Mouse (Mus musculus): ENCODE measurements around the gene Plekhh3. TPM values are rescaled to one million over a fixed set of nuclear protein-coding genes. Genes with fewer than 3 reads are reported as not detected.

Plekhh3 gene
- polyA plus RNA-seq, 1 experiment, result 2.5 TPM

DNA sequence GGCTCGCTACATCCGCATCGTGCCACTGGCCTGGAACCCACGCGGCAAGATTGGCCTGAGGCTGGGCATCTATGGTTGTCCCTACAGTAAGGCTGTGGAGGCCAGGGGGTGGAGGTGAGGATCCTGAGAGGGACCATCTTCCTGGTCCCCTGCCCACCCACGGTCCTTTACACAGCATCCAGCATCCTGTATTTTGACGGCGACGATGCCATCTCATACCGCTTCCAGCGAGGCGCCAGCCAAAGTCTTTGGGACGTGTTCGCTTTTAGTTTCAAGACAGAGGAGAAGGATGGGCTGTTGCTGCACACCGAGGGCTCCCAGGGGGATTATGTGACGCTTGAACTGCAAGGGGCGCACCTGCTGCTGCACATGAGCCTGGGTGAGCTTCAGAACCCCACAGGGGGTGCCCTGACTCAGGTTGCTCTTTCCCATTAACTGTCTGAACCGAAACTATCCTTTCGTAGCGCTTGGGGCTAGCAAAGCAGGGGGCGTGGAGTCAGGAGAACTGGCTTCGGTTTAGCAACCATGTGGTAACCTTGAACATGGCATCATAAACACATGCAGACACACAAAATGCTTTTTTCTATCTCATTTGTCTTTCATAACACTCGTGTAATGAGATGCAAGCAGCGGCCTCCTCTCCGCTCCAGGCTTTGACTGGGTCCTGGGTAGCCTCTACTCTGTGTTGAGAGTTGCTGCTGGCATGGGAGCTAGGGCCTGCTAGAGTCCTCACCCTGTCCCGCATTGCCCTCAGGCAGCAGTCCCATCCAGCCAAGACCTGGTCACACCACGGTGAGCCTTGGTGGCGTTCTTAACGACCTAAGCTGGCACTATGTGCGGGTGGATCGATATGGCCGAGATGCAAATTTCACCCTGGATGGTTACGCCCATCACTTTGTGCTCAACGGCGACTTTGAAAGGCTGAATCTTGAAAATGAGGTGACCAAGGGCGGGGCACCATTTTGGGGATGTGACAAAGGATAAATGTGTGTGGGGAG is 7.2 kb upstream of the Plekhh3 start:
- H3K27ac ChIP-seq (ENCODE audit: insufficient read depth, low read length), result no peak overlapping the region
- TF ChIP-seq POLR2A (IDR thresholded peaks at IDR 0.05; ENCODE audit: insufficient read depth, low read length) (no peak), CTCF (IDR thresholded peaks at IDR 0.05; ENCODE audit: low read depth, low read length) (no peak), EP300 (IDR thresholded peaks at IDR 0.05; ENCODE audit: insufficient read depth, low read depth, low read length) (no peak)

DNA sequence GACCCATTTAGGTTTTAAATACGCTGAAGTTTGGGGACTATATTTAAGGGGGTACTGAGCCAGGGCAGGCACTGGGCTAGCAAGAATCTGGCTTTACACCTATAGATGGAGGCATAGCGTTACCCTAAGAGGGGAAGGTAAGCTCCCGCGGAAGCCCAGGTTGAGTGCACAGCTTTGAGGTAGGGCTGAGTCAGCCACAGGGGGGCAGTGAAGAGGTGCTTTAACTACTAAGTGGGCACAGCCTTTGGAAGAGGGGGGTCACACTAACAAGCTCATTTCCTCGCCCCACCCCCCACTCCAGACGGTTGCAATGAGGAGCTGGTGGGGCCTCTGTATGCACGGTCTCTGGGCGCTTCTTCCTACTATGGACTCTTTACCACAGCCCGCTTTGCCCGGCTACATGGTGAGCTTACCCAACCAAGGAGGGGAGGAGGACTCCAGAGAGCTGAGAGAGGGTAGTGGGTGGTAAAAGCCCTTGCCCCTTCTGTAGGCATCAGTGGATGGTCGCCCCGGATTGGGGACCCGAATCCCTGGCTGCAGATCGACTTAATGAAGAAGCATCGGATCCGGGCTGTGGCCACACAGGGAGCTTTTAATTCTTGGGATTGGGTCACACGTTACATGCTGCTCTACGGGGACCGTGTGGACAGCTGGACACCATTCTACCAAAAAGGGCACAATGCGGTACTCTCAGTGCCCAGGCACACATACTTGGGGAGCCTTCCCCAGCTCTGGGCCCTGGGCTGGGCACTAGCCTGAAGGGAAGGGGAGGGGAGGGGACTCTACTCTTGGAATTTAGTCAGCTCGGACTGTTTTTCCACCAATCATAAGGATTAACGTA is 6.0 kb upstream of the Plekhh3 start:
- H3K4me1 ChIP-seq (ENCODE audit: control insufficient read depth, insufficient read depth, low read length), result no peaks in the 10 kb centered on the region

More for the DNA sequence above, 7.2 kb upstream of the Plekhh3 start:
- no peaks in the 10 kb centered on the region for H3K36me3 ChIP-seq (ENCODE audit: control insufficient read depth, insufficient read depth, low read length, poor library complexity, severe bottlenecking)
- H3K9me3 ChIP-seq (replicated peaks; ENCODE audit: control insufficient read depth, insufficient read depth, low read length, poor library complexity, severe bottlenecking), result no peaks in the 10 kb centered on the region
- peaks cover 4% of the 10 kb centered on the region; the same call in 1 of the 2 replicates for H3K27me3 ChIP-seq (ENCODE audit: control insufficient read depth, insufficient read depth, low read length, poor library complexity, severe bottlenecking)
- H3K4me3 ChIP-seq (ENCODE audit: low read depth, low read length), result no peak overlapping the region
- H3K4me1 ChIP-seq (ENCODE audit: control insufficient read depth, insufficient read depth, low read length), result no peaks in the 10 kb centered on the region
- no peak overlapping the region for H3K9ac ChIP-seq (ENCODE audit: low read depth, poor library complexity, severe bottlenecking)

DNA sequence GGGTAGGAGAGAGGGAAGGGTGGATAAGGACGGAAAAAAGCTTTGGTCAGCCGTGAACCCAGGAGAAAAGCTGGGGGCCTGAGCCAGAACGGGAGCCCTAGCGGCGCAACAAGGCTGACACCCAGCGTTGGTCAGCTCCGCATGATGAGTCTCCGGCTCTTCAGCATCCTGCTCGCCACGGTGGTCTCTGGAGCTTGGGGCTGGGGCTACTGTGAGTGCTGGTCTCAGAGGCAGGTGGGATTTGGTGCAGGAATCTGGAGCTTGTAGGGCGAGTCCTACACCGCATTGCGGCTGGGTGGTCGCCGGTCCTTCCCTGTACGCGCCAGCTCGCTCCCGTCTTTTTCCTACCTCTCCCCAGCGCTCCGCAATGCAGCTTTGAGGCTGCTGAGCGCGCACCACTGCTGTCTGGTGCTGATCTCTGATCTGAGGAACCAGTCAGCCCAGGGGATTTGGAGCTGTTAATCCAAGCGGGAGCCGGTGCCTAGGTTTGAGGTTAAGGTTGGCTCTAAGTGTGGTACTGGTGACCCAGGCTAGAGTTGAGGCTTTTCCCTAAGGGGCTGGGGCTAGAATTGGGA is 5.1 kb upstream of the Plekhh3 start:
- Histone ChIP-seq H3K36me3 (ENCODE audit: control insufficient read depth, insufficient read depth, low read length, poor library complexity, severe bottlenecking) (no peaks in the 10 kb centered on the region), H3K27me3 (ENCODE audit: control insufficient read depth, insufficient read depth, low read length, poor library complexity, severe bottlenecking) (peaks cover 4% of the 10 kb centered on the region; the same call in 1 of the 2 replicates), H3K4me1 (ENCODE audit: control insufficient read depth, insufficient read depth, low read length) (no peaks in the 10 kb centered on the region), H3K4me3 (ENCODE audit: low read depth, low read length) (peak overlapping the region; percentile 52), H3K9ac (ENCODE audit: low read depth, poor library complexity, severe bottlenecking) (no peak overlapping the region), H3K9me3 (replicated peaks; ENCODE audit: control insufficient read depth, insufficient read depth, low read length, poor library complexity, severe bottlenecking) (no peaks in the 10 kb centered on the region), H3K27ac (ENCODE audit: insufficient read depth, low read length) (no peak overlapping the region)
- TF ChIP-seq EP300 (IDR thresholded peaks at IDR 0.05; ENCODE audit: insufficient read depth, low read depth, low read length), result no peak
- TF ChIP-seq CTCF (IDR thresholded peaks at IDR 0.05; ENCODE audit: low read depth, low read length), result peak; percentile 40
- no peak for TF ChIP-seq POLR2A (IDR thresholded peaks at IDR 0.05; ENCODE audit: insufficient read depth, low read length)

More for the DNA sequence above, 6.0 kb upstream of the Plekhh3 start:
- H3K27me3 ChIP-seq (ENCODE audit: control insufficient read depth, insufficient read depth, low read length, poor library complexity, severe bottlenecking), result peaks cover 4% of the 10 kb centered on the region; the same call in 1 of the 2 replicates
- H3K27ac ChIP-seq (ENCODE audit: insufficient read depth, low read length), result no peak overlapping the region
- no peak overlapping the region for H3K4me3 ChIP-seq (ENCODE audit: low read depth, low read length)
- H3K9me3 ChIP-seq (replicated peaks; ENCODE audit: control insufficient read depth, insufficient read depth, low read length, poor library complexity, severe bottlenecking), result no peaks in the 10 kb centered on the region
- H3K9ac ChIP-seq (ENCODE audit: low read depth, poor library complexity, severe bottlenecking), result no peak overlapping the region
- TF ChIP-seq POLR2A (IDR thresholded peaks at IDR 0.05; ENCODE audit: insufficient read depth, low read length) (no peak), EP300 (IDR thresholded peaks at IDR 0.05; ENCODE audit: insufficient read depth, low read depth, low read length) (no peak), CTCF (IDR thresholded peaks at IDR 0.05; ENCODE audit: low read depth, low read length) (peak; percentile 73)
- no peaks in the 10 kb centered on the region for H3K36me3 ChIP-seq (ENCODE audit: control insufficient read depth, insufficient read depth, low read length, poor library complexity, severe bottlenecking)

DNA sequence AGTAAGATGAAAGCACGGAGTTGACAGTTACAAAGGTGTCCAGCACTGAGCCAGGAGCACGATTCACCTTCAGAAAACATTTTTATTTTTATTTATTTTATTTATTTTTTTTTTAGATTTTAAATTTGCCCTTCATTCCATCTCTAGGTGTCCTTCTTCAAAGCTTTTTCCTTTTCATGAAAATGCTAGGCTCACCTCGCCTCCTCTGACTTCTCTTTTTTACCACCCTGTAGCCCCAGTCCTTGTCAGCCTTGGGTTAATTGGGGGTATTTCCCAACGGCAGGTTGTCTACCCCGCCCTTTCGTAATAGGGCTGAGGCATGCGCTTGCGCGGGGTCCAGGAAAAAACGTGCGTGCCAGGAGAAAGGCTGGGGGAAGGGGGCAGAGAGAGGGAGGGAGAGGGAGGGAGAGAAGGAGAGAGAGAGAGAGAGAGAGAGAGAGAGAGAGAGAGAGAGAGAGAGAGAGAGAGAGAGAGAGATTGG is 4.5 kb upstream of the Plekhh3 start:
- Histone ChIP-seq H3K36me3 (ENCODE audit: control insufficient read depth, insufficient read depth, low read length, poor library complexity, severe bottlenecking) (no peaks in the 10 kb centered on the region), H3K27me3 (ENCODE audit: control insufficient read depth, insufficient read depth, low read length, poor library complexity, severe bottlenecking) (peaks cover 4% of the 10 kb centered on the region; the same call in 1 of the 2 replicates), H3K9me3 (replicated peaks; ENCODE audit: control insufficient read depth, insufficient read depth, low read length, poor library complexity, severe bottlenecking) (no peaks in the 10 kb centered on the region), H3K27ac (ENCODE audit: insufficient read depth, low read length) (no peak overlapping the region), H3K9ac (ENCODE audit: low read depth, poor library complexity, severe bottlenecking) (no peak overlapping the region), H3K4me3 (ENCODE audit: low read depth, low read length) (no peak overlapping the region), H3K4me1 (ENCODE audit: control insufficient read depth, insufficient read depth, low read length) (no peaks in the 10 kb centered on the region)
- TF ChIP-seq POLR2A (IDR thresholded peaks at IDR 0.05; ENCODE audit: insufficient read depth, low read length) (no peak), CTCF (IDR thresholded peaks at IDR 0.05; ENCODE audit: low read depth, low read length) (no peak), EP300 (IDR thresholded peaks at IDR 0.05; ENCODE audit: insufficient read depth, low read depth, low read length) (no peak)

DNA sequence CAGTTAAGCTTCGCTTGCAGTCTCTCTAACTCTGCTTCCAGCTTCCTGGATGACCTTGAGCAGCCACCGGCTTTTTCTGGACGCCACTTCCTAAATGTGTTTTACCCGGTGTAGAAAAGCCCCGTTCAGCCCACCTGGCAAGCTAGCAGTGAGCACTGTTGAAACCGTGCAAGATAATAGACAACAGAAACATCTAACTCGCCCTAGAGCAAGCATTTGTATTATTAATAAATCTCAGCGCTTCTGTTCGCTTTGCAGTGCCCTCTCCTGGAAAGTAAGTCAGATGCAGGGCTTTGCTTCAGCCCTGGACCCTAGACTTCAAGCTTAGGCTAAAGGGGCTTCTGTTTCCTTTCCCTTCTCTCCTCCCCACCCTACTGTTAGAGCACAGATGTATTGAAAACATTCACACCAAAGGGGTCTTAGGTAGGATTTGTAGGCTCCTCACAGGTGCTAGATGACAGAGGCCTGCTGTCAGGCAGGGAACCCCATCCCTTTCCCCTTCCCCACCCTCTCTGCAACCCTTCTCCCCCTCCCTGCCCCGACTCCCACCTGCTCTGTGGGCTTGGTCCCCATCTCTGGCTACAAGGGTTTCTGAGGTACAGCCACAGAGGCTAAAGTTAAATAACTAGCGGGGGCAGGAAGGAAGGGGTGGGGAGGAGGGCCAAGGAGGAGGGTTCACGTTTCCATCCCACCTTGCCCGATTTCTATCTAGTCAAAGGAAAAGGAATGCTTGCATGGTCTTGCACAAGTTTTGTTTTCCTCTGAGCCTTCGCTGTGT is 3.9 kb upstream of the Plekhh3 start, which contains the start of gene Ccr10:
Gene Ccr10, minus strand, starts transcription at position 593 of the 778 bp plus-strand sequence.
- H3K9ac ChIP-seq (ENCODE audit: low read depth, poor library complexity, severe bottlenecking), result no peak within 1 kb of the TSS
- H3K27me3 ChIP-seq (ENCODE audit: control insufficient read depth, insufficient read depth, low read length, poor library complexity, severe bottlenecking), result peaks cover 9% of the 10 kb centered on the region
- peak within 1 kb of the TSS; percentile 52 for H3K4me3 ChIP-seq (ENCODE audit: low read depth, low read length)
- no peaks in the 10 kb centered on the region for H3K9me3 ChIP-seq (replicated peaks; ENCODE audit: control insufficient read depth, insufficient read depth, low read length, poor library complexity, severe bottlenecking)
- TF ChIP-seq POLR2A (IDR thresholded peaks at IDR 0.05; ENCODE audit: insufficient read depth, low read length), result no peak
- TF ChIP-seq CTCF (IDR thresholded peaks at IDR 0.05; ENCODE audit: low read depth, low read length), result peak; percentile 5
- H3K4me1 ChIP-seq (ENCODE audit: control insufficient read depth, insufficient read depth, low read length), result no peaks in the 10 kb centered on the region
- no peaks in the 10 kb centered on the region for H3K36me3 ChIP-seq (ENCODE audit: control insufficient read depth, insufficient read depth, low read length, poor library complexity, severe bottlenecking)
- H3K27ac ChIP-seq (ENCODE audit: insufficient read depth, low read length), result no peak within 1 kb of the TSS

All from ES-Bruce4 (cell line).